Mouse (Mus musculus) gastrocnemius, postnatal 10 days (tissue): ENCODE results near the gene Dnajc28. TPM values are rescaled to one million over a fixed set of nuclear protein-coding genes. Genes with fewer than 3 reads are reported as not detected.

ENCODE experiments used
- DNase-seq: peaks from one replicate; pipeline ENCODE4 v3.0.0; 2021; ENCODE audit warnings: mixed read lengths
- total RNA-seq, 2 experiments: library from RNA; stranded (reverse); gene quantifications; 2 replicates each; pipeline ENCODE4 v1.2.3; 2021

Dnajc28 gene
- total RNA-seq, 2 experiments from 2014 or later: 4.8 to 5.3 TPM

DNA sequence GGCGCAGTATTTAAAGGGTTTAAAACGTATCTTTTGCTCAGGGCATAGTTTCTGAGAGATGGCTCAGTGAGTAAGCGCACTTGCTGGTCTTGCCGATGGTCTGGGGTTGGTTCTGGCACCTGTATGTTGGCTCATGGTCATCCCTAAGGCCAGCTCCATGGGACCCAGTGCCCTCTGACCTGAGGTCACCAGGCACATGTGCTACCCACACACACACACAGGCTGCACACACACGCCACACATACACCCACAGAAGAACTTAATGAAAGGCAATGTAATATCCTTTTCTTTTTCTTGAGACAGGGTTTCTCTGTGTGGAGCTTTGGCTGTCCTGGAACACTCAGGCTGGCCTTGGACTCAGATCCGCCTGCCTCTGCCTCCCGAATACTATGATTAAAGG lies 14.1 kb upstream of the Dnajc28 start:
- no peak for DNase-seq

DNA sequence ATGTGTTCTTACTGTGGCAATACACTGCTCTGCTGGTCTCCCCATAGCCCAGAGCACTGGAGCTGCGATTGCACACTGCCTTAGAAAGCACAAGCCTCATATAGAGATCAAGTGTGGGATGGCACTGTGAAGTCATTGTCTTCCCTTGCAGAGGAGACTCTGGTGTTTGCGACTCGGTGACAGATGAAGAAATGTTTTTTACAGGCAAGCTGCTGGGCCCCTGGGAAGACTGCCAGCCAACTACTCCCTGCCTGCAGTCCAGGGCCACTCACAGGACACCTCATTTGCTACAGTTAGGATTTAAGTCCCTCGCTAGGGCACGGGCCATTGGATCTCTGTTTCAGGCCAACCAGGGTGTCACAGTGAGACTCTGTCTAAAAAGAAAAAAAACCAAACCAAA lies 13.6 kb upstream of the Dnajc28 start:
- no peak for DNase-seq

DNA sequence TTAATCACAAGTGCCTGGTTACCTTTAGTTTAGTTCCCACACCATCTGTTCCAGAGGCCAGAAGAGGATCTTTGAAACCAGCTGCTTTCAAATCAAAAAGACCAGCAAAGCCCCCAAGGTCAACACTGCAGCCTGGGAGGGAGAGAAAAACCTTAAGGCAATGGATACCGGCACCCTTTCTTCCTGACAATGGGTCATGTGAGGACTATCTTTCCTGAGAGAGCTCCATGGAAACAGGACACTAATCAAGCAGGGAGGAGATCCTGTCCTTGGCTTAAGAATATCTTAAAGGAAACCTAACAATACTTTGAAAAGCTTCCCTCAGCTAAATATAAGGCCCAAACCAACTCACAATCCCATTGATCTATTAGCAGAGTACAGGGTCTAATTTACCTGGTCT lies 11.8 kb upstream of the Dnajc28 start:
- DNase-seq: no peak

DNA sequence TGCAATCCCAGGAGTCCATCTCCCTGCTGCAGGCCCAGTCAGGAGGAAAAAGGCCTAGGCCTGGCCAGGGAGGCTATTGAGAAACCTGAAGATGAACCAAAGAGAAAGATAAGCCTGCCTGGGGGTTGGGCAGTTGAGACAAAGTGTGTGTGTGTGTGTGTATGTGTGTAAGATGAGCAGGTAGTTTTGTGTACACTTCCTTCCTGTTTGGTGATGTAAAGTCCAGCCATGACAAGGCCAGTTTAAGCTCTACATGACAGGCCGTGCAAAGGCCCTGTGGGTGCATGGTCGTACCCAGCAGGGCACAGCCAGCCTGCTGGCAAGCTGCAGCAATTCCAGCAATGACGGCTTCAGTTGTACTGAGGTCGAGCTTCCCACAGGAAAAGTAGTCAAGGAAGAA lies 10.9 kb upstream of the Dnajc28 start:
- no peak for DNase-seq

DNA sequence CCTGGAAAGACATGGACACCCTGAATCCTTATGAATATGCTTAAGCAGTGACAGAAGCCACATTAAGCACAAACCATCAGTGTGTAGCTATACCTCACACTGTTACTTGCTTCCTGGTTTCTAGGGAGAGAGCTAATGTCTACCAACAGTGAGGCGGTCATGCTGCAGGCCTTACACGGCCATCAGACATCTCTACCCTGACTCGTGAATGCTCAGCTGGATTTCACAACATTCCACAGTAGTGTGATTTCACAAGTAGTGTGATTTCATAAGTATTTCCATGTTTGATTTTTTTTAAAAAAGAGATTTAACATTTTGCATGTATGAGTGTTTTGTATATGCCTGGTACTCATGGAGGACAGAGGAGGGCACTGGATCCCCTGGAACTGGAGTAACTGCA lies 9.8 kb upstream of the Dnajc28 start:
- DNase-seq: no peak

DNA sequence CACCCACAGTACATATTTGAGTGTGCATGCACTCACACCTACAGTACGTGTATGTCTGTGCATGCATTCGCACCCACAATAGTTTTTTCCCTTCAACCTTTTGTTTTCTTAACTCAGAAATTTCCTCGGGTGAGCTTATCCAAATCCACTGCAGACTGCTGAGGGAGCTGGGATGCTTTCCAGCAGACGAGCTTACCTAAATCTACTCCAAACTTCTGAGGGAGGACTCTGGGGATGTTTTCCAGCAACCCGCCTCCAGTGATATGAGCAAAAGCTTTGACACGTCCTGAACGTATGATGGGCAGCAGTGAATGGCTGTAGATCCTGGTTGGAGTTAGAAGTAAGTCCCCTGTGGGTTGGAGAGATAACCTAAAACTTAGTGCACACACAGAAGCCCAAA lies 9.0 kb upstream of the Dnajc28 start:
- no peak for DNase-seq

DNA sequence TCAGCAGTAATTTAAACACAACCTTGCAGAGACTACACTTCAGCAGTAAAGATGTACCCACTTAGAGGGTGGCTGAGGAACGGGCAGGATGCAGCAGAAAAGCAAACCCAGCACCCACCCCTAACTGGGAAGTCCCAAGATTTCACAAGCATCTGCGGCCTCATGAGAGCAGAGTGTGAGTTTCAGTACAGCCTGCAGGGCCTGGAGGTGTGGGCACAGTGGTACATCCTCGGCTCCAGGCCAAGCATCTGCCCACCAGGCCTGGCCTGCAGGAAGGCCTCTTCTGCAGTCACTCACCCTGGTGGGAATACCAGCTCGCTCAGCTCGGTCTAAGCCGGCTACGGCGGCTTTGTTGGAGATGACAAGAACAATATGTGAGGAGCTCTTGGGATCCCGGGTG lies 4.2 kb upstream of the Dnajc28 start:
- DNase-seq: no peak

DNA sequence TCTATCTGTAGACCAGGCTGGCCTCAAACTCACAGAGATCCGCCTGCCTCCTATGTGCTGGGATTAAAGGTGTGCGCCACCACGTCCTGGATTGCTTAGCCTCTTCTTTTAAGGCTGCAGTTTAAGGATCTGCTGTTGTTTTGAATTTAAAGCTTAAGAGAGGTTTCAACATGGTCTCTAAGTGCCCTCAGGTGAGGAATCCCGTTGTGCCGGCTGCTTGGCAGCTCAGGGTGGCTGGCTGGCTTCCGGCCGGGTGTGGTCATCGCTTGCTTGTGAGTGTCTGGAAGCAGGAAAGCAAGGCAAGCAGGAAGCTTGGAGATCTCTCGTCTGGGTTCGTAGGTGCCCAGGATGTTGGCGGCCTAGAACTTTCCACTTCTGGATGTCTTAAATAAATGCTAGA lies 2.2 kb upstream of the Dnajc28 start:
- DNase-seq: no peak

DNA sequence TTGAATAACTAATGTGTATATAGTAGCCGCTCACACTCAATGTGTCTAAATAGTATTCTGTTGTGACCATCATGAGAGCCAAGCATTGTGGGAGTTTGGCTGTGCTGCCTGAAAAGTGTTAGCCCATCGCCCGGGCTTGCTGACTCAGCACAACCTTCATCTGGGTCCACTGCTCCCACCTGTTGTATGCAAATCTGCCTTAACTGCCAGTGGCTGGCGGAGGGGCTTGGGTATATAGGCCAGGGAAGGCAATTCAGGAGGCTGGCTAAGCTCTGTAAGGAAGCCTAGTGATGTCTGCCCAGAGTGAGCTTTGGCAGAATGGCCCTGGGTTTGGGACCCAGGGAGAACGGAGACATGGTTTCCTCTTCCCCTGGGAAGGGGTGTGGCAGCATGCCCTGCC lies 1.4 kb upstream of the Dnajc28 start:
- no peak for DNase-seq

DNA sequence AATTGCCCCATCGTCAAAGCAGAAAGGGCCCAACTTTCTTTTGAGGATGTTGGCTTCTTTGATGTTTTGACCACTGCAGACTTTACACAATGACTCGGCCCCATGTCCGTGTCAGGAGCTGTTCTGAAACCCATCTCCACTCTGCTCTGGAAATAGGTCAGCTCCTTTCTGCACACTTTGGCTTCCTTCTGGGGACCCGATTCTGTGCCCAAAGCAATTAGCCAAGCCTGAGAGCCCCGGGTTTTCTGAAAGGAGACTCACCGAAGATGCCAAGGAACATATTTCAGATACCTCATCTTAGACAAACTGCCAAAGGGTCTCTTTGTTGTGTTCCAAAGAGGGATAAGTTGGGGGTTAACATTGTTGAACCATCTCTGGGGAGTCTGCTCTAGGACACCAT lies 4.3 kb downstream of the Dnajc28 start:
- no peak for DNase-seq

DNA sequence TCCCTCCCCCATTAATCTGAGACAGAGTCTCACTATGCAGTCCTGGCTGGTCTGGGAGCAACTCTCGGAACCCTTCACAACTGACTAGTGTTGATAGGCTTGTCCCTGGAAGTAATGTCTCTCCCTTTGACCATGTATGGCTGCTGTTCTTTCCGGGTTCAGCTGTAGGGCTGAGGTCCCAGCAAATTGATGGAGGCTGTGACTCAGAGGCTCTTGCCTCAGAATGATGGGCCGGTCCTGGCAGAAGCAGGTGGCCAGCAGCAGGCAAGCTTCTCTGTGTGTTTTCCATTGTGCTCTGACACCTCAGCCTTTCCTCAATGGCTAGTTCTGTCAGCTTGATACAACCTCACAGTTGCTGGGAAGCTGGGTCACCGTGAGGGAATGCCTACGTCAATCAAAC lies 6.3 kb downstream of the Dnajc28 start:
- DNase-seq: no peak

DNA sequence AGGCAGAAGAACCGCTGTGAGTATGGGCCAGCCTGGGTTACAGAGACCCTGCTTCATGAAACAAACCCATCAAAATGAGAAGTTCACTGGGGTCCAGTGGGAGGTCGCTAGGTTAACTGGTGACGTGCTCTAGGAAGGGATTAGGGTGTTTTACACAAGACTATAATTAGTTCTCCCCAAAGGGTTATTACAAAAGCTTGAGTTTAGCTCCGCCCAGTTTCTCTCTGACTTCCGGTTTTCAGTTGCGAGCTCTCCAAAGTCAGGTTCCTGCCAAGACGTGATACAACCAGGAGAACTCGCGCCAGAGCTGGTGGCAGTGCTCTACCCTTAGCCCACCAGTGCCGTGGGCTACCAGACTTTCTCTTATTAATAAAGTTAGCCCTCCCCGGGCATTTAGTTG lies 7.6 kb downstream of the Dnajc28 start:
- no peak for DNase-seq

DNA sequence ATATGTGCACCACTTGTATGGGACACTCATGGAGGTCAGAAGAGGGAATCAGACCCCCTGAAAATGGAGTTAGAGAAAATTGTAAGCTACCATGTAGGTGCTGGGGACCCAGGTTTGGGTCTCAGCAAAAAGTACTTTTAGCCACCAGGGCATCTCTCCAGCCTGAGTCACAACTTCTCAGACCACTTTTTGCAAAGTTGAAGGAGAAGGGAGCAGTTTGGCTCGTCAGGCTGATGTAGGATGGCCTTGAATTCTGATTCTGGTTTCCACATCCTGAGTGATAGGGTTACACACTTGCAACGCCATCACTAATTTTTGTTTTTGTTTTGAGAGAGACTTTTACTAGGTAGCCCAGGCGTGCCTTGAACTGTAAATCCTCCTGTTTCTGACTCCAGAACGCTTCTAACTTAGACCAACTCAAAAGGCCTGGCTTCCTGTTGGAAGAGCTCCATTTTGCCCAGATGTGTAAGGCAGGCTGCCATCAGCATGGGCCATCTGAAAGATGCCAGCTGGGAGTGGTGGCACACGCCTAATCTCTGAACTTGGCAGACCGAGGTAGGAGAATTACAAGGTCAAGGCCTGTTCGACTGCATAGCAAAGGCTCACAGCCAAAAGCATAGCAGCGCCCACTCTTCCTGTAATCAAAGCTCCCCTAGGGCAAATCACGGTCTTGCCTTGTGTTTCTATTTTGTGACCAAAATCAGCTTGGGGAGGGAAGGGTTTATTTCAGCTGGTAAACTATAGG lies 9.2 kb downstream of the Dnajc28 start:
- peak; percentile 19 for DNase-seq

DNA sequence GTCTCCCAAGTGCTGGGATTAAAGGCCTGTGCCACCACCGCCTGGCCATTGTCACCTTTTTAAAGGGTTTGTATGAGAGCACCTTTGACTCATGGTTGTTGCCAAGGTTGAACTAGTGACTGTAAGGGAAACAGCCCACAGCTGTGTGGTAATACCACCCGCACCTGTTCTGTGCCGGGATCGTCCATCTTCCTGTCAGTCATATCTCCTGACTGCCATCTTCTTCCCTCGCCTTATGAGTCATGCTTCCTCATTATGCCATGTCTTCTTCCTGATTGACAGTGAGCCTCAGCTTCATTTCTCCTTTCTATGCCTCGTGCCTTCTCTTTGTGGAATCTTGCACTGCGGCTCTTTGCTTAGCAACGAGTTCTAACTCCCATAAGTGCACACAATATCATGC lies 11.9 kb downstream of the Dnajc28 start:
- DNase-seq: no peak

DNA sequence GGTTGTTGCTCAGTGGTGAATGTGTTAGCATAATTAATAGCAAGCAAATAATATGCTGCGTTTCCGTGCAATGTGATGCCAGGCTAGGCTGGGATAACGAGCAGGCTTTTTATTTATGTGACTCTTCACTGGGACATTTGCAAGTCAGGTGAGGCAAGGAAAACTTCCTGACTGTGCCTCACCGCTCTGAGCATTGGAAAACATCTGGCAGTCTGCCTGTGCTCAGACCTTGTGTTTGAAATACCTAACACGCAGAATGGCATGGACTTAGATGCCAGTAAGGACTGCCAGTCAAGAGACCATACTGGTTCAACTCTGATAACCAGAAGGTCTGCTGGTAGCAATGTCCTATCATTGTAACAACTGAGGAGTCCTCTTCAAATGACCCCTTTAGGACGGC lies 13.7 kb downstream of the Dnajc28 start:
- no peak for DNase-seq

DNA sequence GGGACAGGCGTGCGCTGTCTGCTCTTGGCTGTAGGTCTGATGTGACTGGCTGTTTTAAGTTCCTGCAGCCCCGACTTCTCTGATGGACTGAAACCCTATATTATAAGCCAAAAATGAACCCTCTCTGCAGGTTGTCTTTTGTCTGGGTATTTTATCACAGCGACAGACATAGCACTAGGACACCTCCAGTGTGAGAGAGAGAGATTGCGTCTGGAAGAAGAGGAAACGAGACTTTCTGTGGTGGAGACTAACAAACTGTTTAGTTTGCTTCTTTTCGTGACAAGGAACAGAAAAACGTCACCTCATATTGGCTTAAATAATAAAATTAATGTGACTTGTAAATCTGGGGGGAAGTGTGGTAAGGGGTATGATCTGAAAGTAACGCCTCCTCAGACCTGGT lies 17.1 kb downstream of the Dnajc28 start:
- DNase-seq: no peak

DNA sequence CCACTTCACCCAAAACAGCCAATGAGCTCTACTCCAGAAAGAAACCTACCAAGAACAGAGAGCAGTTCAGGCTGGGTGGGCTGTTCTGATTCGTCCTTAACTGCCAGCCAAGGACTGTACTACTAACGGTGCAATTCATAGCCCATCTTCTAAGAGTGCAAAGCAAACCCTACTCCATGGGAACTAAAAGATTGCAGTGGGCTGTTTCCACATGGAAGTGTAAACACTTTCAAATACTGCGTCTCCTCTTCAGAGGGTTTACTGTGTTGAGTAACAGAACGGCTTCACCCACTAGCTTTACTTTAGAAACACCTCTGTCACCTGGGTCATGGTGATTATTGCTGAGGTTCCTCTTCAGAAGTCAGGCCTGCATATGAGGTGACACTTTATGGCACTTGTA lies 17.7 kb downstream of the Dnajc28 start:
- no peak for DNase-seq

DNA sequence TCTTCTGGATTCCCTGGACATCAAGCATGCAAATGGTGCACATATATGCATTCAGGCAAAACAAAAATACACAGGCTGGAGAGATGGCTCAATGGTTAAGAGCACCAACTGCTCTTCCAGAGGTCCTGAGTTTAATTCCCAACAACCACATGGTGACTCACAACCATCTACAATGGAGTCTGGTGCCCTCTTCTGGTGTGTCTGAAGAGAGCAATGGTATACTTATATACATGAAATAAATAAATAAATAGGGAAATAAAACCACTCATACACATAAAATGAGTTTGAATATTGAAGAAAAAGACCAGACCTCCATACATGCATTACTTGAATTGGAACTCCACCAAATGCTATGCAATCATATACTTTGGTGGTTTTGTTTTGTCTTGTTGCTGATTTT lies 19.6 kb downstream of the Dnajc28 start:
- no peak for DNase-seq

DNA sequence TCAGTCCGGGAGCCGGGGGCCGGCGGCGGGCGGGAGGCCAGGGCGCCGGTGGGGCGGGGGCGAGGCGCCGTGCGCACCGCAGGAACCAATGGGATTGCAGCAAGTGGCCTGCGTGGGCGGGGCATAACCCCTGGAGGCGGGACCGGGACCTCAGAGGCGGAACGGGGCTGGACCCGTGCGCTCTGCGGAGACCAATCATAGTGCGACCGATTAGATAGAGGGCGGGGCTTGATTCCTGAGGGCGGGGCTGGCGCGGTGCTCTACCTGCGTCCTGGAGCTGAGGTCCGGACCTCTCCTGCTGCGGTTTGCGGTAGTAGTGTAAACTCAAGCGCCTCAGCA lies 21.2 kb downstream of the Dnajc28 start, which contains the start of gene Tmem50b:
TSS of gene Tmem50b (minus strand) at position 129 of the 339 bp plus-strand sequence.
- peak; percentile 99 for DNase-seq

DNA sequence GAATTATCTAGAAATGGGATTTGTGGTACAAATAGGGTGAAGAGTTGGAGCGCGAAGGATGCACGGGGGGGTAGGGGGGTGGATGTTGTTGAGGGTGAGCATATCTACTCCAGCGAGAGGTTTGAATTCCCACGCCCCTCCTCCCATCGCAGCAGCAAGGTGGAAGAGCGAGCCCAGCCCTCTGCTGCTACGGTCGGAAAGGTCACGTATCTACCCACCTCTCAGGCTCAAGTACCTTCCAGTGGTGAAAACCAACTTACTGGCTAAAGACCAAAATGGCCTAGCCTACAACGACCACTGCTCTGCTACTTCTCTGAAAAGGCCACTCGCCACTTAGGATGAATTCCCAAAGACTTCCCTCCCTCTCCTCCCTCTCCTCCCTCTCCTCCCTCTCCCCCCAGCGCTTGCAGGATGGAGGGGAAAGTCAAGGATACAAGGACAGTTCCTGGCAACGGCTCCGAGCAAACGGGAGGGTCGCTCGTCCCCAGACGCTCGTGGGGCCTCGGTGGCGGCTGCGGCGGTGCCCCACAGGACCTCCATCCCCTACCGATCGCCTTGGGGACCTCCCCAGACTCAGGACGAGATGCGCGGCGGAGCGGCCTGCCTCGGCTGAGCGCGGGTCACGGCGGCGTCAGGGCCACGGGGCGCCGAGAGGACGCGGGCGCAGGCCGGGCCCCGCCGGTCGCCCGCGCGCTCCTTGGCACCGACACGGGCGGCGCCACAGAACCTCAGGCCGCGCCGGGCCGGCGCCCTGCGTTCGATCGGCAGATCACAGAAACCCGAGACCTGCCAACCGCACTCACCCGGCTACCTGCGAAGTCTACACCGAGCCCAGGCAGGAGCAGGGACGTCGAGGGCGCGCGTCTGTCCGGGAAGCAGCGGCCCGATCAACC lies 21.8 kb downstream of the Dnajc28 start:
- no peak for DNase-seq

DNA sequence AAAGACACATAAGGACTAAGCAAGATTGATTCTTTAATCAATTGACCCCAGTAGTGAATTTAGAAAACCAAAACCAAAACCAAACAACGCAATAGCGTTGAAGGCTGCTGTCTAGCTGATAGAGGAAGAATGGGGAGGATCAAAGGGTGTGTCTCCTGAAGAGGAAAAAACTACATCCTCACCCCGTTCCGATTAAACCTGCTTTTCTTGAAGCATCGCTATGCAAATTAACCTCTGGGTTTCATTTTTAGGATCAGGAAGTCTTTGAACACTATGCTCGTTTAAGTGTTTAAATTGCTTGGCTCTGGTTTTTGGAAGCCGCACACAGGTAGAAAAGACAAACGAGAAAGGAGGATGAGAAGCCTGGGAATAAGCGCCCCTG lies 22.4 kb downstream of the Dnajc28 start:
- DNase-seq: no peak

DNA sequence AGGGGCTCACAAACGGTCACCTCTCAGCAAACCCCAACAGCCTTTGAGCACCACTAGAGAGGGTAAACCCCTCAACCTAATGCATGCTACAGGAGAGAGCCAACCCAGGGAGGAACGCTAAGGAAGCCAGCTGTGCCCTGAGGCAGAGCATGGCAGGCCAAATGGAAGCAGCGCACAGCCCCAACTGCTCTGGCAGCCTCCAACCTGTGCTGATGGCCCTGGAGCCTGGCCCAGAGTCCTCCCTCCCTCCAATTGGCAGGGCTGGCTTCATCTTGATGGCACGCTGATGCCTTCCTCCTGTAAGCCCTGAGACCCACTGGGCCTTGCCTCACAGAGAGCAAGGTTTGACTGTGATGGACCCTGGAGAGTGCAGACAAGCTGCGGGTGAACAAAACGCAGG lies 23.8 kb downstream of the Dnajc28 start:
- peak; percentile 58 for DNase-seq

DNA sequence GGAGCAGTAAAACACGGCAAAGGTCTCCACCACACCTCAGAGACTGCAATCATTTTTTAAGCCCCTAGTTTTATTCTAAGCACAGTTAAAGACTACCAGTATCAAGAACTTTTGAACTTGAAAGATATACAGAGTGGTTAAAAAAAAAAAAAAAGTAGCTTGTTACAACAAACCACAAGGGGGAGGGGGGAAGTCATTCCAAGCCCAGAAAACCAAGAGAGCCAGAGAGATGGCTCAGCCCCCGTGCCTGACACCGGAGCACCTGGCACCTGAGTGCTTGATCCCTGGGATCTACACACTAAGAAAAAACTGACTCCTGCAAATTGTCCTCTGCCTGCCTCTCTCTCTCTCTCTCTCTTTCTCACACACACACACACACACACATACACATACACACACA lies 25.6 kb downstream of the Dnajc28 start:
- DNase-seq: no peak

DNA sequence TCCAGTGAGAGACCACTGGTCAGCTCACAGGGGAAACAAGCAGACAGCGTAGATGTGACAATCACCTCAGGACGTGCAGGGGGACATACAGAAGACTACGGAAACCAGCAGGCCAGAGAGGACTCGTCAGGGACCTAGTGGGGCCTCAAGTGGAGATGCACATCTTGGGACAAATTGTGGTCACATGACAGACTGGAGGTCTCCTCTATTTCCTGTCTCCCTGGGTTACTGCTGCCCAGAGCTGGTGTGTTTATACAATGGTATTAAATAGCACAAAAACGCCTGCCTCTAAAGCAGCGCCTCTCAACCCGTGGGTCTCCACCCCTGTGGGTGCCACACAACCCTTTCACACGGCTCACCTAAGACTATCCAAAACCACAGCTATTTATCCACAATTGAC lies 26.7 kb downstream of the Dnajc28 start:
- no peak for DNase-seq
